Mouse (Mus musculus): Measurements from ENCODE around the gene Unkl. TPM values are rescaled to one million over a fixed set of nuclear protein-coding genes. Genes with fewer than 3 reads are reported as not detected.
A peak's percentile ranks its signal among the peaks of the same experiment; 100 is the strongest.
"Not testable (repeated sequence)": the region's sequence is repeated elsewhere in the genome, so short reads cannot be mapped to it uniquely, and the experiment has no call there.

Gene Unkl
- polyA plus RNA-seq, 1 experiment: 24.1 TPM

DNA sequence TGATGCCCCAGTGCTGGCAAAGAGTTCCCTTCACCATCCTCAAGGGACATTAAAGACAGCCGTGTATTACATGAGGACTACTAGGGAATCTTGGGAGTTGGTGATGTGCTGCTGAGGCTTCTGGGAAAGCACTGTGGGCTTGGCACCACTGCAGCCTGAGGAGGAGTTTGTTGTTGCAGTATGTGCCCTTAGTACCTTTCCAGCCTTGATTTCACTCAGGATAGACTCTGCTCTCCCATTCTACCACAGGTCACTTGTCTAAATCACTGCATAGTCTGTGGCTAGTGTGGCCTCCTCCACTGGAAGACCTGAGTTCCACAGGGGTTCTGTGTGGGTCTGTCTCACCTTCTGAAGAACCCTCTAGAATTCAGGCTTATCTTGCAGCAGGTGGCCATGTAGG, 32.5 kb downstream of the Unkl start:
- no peak for TF ChIP-seq CTCF (IDR thresholded peaks at IDR 0.05; ENCODE audit: borderline replicate concordance, extremely low read depth, insufficient read depth, insufficient read length)
- no peak for TF ChIP-seq POLR2A (IDR thresholded peaks at IDR 0.05; ENCODE audit: borderline replicate concordance, extremely low read depth, insufficient read depth, insufficient read length, poor library complexity, severe bottlenecking)
- no peak for DNase-seq (ENCODE audit: low read depth)

DNA sequence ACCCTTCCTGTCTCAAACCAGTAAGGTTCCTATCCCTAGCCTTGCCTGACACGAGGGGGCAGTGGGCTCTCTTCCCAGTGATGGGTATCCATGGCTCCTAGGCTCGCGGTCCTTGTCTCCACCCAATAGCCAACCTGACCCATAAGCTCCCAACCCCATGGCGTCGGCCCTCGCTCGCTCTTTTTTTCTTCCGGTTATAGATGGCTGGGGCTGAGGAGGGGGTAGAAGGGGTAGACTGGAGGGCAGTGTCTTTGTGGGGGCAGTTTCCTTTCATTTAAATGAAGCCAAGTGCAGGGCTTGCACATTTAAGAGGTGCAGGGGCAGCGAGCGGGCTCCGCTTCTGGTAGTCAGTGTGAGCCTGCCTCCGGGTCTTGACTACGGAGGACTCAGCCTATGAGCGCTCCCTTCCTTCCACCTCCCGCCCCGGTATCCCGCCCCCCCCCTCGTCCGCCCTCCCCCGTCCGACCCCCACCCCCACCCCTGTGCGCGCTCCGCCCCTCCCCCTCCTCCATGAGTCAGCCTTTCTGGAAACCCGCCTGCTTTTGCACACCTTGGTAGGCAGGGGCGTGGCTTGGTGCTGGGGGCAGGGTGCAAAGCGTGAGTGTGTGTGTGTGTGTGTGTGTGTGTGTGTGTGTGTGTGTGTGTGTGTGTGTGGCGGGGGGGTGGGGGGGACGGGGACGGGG, 33.8 kb downstream of the Unkl start:
- DNase-seq (ENCODE audit: low read depth): peak; percentile 62
- TF ChIP-seq POLR2A (IDR thresholded peaks at IDR 0.05; ENCODE audit: borderline replicate concordance, extremely low read depth, insufficient read depth, insufficient read length, poor library complexity, severe bottlenecking) (no peak), CTCF (IDR thresholded peaks at IDR 0.05; ENCODE audit: borderline replicate concordance, extremely low read depth, insufficient read depth, insufficient read length) (no peak)

DNA sequence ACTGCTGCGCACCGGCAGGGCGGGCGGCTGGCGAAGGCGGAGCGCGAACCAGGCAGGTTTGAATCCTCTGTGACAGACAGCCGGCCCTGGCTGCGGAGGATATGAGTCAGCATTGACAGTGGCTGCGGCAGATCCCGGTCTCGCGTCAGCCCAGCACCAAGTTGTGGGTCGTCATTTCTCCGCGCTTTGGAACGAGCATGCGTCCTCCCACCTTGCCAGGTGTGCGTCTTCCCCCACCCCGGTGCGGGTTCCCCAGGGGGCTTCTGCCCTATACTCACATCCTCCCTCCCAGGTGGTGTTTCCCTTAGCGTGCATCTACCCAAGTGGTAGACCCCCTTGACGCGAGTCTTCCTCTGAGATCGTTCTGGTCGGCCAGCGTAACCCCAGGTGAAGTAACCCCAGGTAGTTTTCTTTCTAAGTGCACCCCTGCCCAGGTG, 34.3 kb downstream of the Unkl start:
- DNase-seq (ENCODE audit: low read depth): peak; percentile 6

DNA sequence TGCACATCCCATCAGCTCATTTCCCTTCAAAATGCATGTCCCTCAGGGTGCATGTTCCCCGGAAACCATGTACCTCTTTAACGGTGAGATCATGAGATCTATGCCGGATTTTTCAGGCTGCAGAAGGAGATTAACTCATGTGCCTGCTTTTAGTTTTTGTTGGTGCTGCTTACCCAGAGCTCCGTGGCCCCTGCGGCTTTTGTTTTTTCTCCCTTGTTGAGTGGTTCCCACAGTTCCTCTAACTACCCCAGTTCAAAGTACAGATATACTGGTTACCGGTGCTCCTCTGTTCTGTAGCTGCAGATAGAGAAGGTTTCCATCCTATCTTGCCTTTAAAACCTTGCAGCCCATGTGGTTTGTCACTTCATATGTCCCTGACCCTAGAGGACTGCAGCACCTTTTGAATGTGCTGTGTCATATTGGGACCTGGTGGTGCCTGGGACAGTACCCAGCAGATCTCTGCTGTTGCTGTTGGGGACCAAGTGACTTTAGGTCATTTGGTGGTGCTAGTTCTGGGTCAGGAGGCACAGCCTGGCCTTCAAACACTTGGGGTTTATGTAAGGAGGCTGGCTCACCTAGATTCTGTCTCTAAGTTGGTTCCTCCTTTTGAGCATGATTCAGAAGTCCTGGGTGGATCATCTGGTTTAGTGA, 34.9 kb downstream of the Unkl start:
- TF ChIP-seq CTCF (IDR thresholded peaks at IDR 0.05; ENCODE audit: borderline replicate concordance, extremely low read depth, insufficient read depth, insufficient read length): no peak
- TF ChIP-seq POLR2A (IDR thresholded peaks at IDR 0.05; ENCODE audit: borderline replicate concordance, extremely low read depth, insufficient read depth, insufficient read length, poor library complexity, severe bottlenecking): no peak
- DNase-seq (ENCODE audit: low read depth): no peak

DNA sequence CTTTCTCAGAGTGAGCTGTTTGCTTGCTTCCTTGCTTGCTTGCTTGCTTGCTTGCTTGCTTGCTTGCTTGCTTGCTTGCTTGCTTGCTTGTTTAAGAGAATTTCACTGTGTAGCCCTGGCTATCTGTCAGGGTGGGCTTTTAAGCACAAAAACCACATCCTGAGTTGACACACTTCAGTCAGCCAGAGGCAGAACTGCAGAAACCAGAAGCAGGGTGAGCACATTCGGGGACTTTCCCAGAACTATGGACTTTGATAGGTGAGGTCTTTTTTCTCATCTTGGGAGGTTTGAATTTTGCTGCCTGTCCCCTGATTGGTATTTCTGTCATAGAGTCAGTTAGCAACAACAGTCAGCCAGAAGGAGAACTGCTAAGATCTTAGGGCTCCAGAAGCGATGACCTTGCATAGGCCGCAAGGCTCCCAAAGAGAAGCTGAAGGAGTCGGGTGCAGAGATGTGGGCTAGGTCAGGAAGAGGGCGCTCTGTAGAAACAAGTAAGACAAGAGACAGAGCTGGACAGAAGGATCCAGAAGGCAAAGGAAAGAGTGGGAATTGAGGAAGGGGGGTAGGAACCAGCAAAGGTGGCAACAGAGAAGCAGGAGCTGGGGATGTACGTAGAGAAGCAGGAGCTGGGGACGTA, 36.5 kb downstream of the Unkl start:
- DNase-seq (ENCODE audit: low read depth): no peak
- TF ChIP-seq POLR2A (IDR thresholded peaks at IDR 0.05; ENCODE audit: borderline replicate concordance, extremely low read depth, insufficient read depth, insufficient read length, poor library complexity, severe bottlenecking) (no peak), CTCF (IDR thresholded peaks at IDR 0.05; ENCODE audit: borderline replicate concordance, extremely low read depth, insufficient read depth, insufficient read length) (no peak)

DNA sequence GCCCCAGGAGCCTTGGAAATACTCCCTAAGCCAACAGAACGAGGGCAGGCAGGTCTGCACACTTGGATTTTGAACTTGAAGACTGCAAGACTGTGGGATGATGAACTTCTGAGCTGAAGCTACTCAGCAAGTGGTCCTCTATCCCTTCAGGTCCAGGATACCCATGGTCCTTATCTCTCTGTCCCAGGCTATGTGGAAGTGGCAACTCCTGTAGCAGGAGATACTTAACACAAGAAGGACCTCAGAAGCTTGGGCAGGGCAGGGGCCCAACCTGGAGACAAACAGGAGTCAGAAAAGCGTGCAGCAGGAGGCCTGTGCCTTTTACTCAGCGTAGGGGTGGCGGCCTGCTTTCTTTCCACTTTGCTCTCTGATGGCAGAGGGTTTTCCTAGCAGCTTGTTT, 37.5 kb downstream of the Unkl start:
- no peak for TF ChIP-seq CTCF (IDR thresholded peaks at IDR 0.05; ENCODE audit: borderline replicate concordance, extremely low read depth, insufficient read depth, insufficient read length)
- no peak for TF ChIP-seq POLR2A (IDR thresholded peaks at IDR 0.05; ENCODE audit: borderline replicate concordance, extremely low read depth, insufficient read depth, insufficient read length, poor library complexity, severe bottlenecking)
- no peak for DNase-seq (ENCODE audit: low read depth)

DNA sequence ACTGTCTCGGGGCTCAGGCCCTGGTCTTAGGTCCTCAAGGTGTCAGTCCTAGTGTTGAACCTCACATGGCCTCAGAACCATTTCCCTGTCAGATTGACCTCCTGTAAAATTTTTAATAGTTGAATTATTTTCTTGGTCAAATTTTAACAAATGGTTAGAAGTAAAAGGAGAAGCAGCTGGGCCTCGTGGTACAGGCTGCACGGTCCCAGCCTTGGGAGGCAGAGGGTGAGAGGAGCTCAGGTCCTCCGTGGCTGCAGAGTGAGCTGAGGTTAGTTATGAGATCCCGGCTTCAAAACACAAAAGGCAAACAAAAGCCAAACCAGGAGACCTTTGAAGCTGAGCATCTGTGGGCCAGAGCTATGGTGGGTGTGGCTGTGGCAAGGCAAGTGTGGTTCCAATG, 39.8 kb downstream of the Unkl start:
- no peak for TF ChIP-seq POLR2A (IDR thresholded peaks at IDR 0.05; ENCODE audit: borderline replicate concordance, extremely low read depth, insufficient read depth, insufficient read length, poor library complexity, severe bottlenecking)
- no peak for TF ChIP-seq CTCF (IDR thresholded peaks at IDR 0.05; ENCODE audit: borderline replicate concordance, extremely low read depth, insufficient read depth, insufficient read length)
- no peak for DNase-seq (ENCODE audit: low read depth)

DNA sequence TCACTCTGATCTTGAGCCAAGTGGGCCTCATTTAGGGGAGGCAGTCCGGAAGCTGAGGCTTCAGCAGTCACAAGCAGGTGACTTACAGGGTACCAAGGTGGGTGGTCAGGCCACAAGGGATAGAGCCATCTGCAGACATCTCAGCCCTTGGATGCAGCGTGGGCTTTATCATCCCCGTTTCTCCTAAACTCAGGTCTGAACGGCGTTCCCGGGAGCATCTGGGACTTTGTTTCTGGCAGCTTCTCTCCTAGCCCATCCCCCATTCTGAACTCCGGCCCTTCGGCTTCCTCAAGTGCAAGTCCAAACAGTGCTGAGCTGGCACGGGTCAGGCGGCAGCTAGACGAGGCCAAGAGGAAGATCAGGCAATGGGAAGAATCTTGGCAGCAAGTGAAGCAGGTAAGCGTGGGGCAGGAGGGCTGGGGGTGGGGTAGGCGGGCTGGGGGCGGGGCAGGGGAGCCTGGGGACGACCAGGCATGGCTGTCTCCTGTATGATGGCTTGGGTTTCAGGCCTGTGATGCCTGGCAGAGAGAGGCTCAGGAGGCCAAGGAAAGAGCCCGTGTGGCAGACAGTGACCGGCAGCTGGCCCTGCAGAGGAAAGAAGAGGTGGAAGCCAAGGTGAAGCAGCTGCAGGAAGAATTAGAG, 41.9 kb downstream of the Unkl start:
- not testable (repeated sequence) for DNase-seq (ENCODE audit: low read depth)

DNA sequence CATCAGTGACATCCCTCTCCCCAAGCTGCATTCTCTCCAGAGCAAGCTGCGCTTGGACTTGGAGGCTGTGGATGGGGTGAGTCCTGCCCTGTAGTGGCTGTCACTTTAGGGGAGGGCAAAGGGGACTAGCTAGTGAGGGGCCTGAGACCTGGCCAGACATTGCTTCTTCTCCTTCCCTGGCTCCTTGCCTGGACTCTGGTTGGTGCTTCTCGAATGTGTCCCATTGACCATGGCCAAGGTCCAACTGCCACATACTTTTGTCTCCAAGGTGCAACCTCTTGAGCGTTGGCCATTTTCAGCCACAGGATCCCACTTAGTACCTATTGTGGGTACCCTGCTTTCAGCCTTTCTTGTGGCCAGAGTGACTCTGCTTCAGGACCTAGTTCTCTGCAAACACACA, 42.5 kb downstream of the Unkl start:
- DNase-seq (ENCODE audit: low read depth): no peak
- TF ChIP-seq CTCF (IDR thresholded peaks at IDR 0.05; ENCODE audit: borderline replicate concordance, extremely low read depth, insufficient read depth, insufficient read length) (no peak), POLR2A (IDR thresholded peaks at IDR 0.05; ENCODE audit: borderline replicate concordance, extremely low read depth, insufficient read depth, insufficient read length, poor library complexity, severe bottlenecking) (no peak)

DNA sequence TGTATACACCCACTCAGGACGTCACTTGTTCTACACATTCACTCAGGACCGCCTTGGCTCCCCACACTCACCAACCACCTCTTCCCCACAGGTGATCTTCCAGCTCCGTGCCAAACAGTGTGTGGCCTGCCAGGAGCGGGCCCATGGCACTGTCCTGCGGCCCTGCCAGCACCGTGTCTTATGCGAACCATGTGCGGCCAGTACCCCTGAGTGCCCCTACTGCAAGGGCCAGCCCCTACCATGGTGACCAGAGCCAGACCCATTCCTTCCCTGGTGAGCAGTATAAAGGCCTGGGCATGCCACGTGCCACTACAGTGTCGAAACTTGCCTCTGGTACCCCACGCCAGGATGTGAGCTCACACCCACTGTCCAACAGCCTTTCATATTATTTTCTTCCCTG, 43.4 kb downstream of the Unkl start:
- DNase-seq (ENCODE audit: low read depth): not testable (repeated sequence)

DNA sequence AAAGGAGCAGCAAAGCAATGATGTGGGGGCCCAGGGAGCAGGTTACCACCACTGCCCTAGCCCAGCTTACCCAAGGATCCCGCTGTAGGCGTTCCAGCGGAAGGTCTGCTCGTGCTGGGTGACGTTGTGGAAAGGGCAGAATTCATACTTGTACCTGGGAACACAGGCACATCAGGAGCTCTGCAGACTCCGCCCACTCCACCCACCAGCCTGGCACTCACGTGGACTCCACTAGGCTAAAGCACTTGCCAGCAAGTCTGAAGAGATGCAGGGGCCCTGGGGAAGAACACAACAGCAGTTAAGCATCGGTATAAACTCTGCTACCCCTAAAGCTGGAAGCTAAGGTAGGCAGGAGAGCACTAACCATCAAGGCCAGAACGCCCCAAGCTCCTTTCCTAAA, 47.4 kb downstream of the Unkl start:
- no peak for DNase-seq (ENCODE audit: low read depth)
- TF ChIP-seq CTCF (IDR thresholded peaks at IDR 0.05; ENCODE audit: borderline replicate concordance, extremely low read depth, insufficient read depth, insufficient read length) (no peak), POLR2A (IDR thresholded peaks at IDR 0.05; ENCODE audit: borderline replicate concordance, extremely low read depth, insufficient read depth, insufficient read length, poor library complexity, severe bottlenecking) (no peak)

All from brain, embryonic 14.5 days (tissue).